Mouse (Mus musculus): ENCODE measurements at regions not wholly inside any gene's neighbourhood (a gene's known extent, or its start where the extent isn't known, plus 50 kb on each side); places are given as distances from the start of the nearest gene placed in this dataset.

GRCm38 (mm10) chr1:41154198-41154597 is 348.8 kb downstream of the Tmem182 start:
- TF ChIP-seq SMC3 (IDR thresholded peaks at IDR 0.05; ENCODE audit: low read depth, low read length): no peak
- no peak for TF ChIP-seq POLR2A (IDR thresholded peaks at IDR 0.05; ENCODE audit: low read depth, low read length)
- no peak for TF ChIP-seq CTCF (conservative IDR thresholded peaks at IDR 0.05 in 1 of 2, IDR thresholded peaks at IDR 0.05 in 1 of 2; ENCODE audit: low read depth in 2 of 2, low read length in 2 of 2)
- TF ChIP-seq EP300 (IDR thresholded peaks at IDR 0.05; ENCODE audit: low read length): no peak
- TF ChIP-seq TCF12 (IDR thresholded peaks at IDR 0.05; ENCODE audit: low read depth, low read length): no peak
- no peak for TF ChIP-seq PAX5 (IDR thresholded peaks at IDR 0.05; ENCODE audit: low read length)
- TF ChIP-seq E2F4 (IDR thresholded peaks at IDR 0.05; ENCODE audit: insufficient replicate concordance, low read depth, low read length): no peak
- no peak for TF ChIP-seq TBP (conservative IDR thresholded peaks at IDR 0.05; ENCODE audit: low read depth, low read length)
